Mouse (Mus musculus) heart, embryonic 15.5 days (tissue): ENCODE data around the gene G430095P16Rik. TPM values are rescaled to one million over a fixed set of nuclear protein-coding genes. Genes with fewer than 3 reads are reported as not detected.
A peak's percentile ranks its signal among the peaks of the same experiment; 100 is the strongest.

Source experiments
- ATAC-seq: fragments of 200-750 bp; cut with Nextera tagmentation; replicated peaks from 2 replicates; pipeline ENCODE4 v1.8.0; 2017; ENCODE audit warnings: low read depth, moderate TSS enrichment; ENCODE audit not compliant: insufficient number of reproducible peaks, insufficient read depth, low FRiP score
- H3K27ac ChIP-seq: fragments of 300-500 bp; sonication (generic); 2 replicates; pipeline ENCODE4 v1.5.1; 2015; ENCODE audit warnings: mild to moderate bottlenecking, inconsistent platforms
- H3K27me3 ChIP-seq: fragments of 300-500 bp; sonication (generic); 2 replicates; pipeline ENCODE4 v1.6.1; 2015; ENCODE audit warnings: inconsistent platforms
- H3K36me3 ChIP-seq: fragments of 300-500 bp; sonication (generic); 2 replicates; pipeline ENCODE4 v1.6.1; 2015; ENCODE audit warnings: mild to moderate bottlenecking, inconsistent platforms
- H3K4me1 ChIP-seq: fragments of 300-500 bp; sonication (generic); replicated peaks from 2 replicates; pipeline ENCODE4 v1.6.1; 2015; ENCODE audit warnings: inconsistent platforms
- H3K4me2 ChIP-seq: fragments of 300-500 bp; sonication (generic); 2 replicates; pipeline ENCODE4 v1.6.1; 2015; ENCODE audit warnings: inconsistent platforms, mild to moderate bottlenecking, moderate library complexity
- H3K4me3 ChIP-seq: fragments of 300-500 bp; sonication (generic); 2 replicates; pipeline ENCODE4 v1.5.1; 2015; ENCODE audit warnings: mild to moderate bottlenecking, inconsistent platforms
- H3K9ac ChIP-seq: fragments of 300-500 bp; sonication (generic); 2 replicates; pipeline ENCODE4 v1.6.1; 2015; ENCODE audit warnings: mild to moderate bottlenecking, inconsistent platforms
- H3K9me3 ChIP-seq: fragments of 300-500 bp; sonication (generic); replicated peaks from 2 replicates; pipeline ENCODE4 v1.6.1; 2016; ENCODE audit warnings: inconsistent platforms
- WGBS: fragments of 180-500 bp; shearing (Covaris S2); methylation state at CpG from one replicate; pipeline ENCODE4 v1.1.7; 2015; ENCODE audit warnings: mixed read lengths; 5-methylcytosine and 5-hydroxymethylcytosine counted together
- polyA plus RNA-seq: library from polyadenylated mRNA; unstranded; fragments of >200 nt; fragmentation: Nextera tagmentation; extraction: Ambion mirVana; gene quantifications from 2 replicates; pipeline ENCODE4 v1.2.1, GENCODE M21; 2015

G430095P16Rik gene
- polyA plus RNA-seq, 1 experiment from 2014 or later = 4.5 TPM

GRCm38 (mm10) chr8:84695140-84695539 lies 27.7 kb upstream of the G430095P16Rik start:
- H3K9me3 ChIP-seq = no peaks in the 10 kb centered on the region
- no peak for ATAC-seq
- H3K9ac ChIP-seq = no peak overlapping the region
- H3K36me3 ChIP-seq = peaks cover 54% of the 10 kb centered on the region
- no peaks in the 10 kb centered on the region for H3K27me3 ChIP-seq
- 92% methylated on average over 6 of the region's 6 CpGs for WGBS
- H3K27ac ChIP-seq = no peak overlapping the region
- no peak overlapping the region for H3K4me2 ChIP-seq
- H3K4me3 ChIP-seq = no peak overlapping the region
- H3K4me1 ChIP-seq = peaks cover 15% of the 10 kb centered on the region

- 87% methylated on average over 14 of the region's 14 CpGs for WGBS
These were observed 25.4 kb upstream of the G430095P16Rik start for GRCm38 (mm10) chr8:84697166-84698130.

GRCm38 (mm10) chr8:84698288-84698687 lies 24.5 kb upstream of the G430095P16Rik start:
- Histone ChIP-seq H3K27ac (no peak overlapping the region), H3K36me3 (peaks cover 36% of the 10 kb centered on the region), H3K9ac (no peak overlapping the region), H3K4me3 (no peak overlapping the region), H3K27me3 (peaks cover 11% of the 10 kb centered on the region), H3K4me2 (no peak overlapping the region), H3K9me3 (no peaks in the 10 kb centered on the region), H3K4me1 (peaks cover 26% of the 10 kb centered on the region)
- no peak for ATAC-seq
- 87% methylated on average over 5 of the region's 5 CpGs for WGBS

More at GRCm38 (mm10) chr8:84697166-84698130, 25.4 kb upstream of the G430095P16Rik start:
- Histone ChIP-seq H3K4me1 (peaks cover 20% of the 10 kb centered on the region), H3K9ac (no peak overlapping the region), H3K4me2 (no peak overlapping the region), H3K36me3 (peaks cover 41% of the 10 kb centered on the region), H3K27ac (no peak overlapping the region), H3K9me3 (no peaks in the 10 kb centered on the region), H3K4me3 (no peak overlapping the region), H3K27me3 (peaks cover 2% of the 10 kb centered on the region; the same call in 1 of the 2 replicates)
- no peak for ATAC-seq

GRCm38 (mm10) chr8:84698929-84699401 lies 23.8 kb upstream of the G430095P16Rik start:
- Histone ChIP-seq H3K4me3 (no peak overlapping the region), H3K27ac (peak overlapping the region; percentile 77), H3K9me3 (no peaks in the 10 kb centered on the region), H3K27me3 (peaks cover 18% of the 10 kb centered on the region), H3K9ac (no peak overlapping the region), H3K4me2 (peak overlapping the region; percentile 11; the same call in 1 of the 2 replicates), H3K36me3 (peaks cover 36% of the 10 kb centered on the region), H3K4me1 (peaks cover 32% of the 10 kb centered on the region)
- WGBS = 75% methylated on average over 9 of the region's 9 CpGs
- no peak for ATAC-seq

GRCm38 (mm10) chr8:84699861-84700322 lies 22.9 kb upstream of the G430095P16Rik start:
- Histone ChIP-seq H3K9me3 (no peaks in the 10 kb centered on the region), H3K4me2 (peak overlapping the region; percentile 11; the same call in 1 of the 2 replicates), H3K4me3 (no peak overlapping the region), H3K36me3 (peaks cover 34% of the 10 kb centered on the region), H3K9ac (no peak overlapping the region), H3K4me1 (peaks cover 41% of the 10 kb centered on the region), H3K27me3 (peaks cover 27% of the 10 kb centered on the region), H3K27ac (peak overlapping the region; percentile 77)
- peak; percentile 48 for ATAC-seq
- 40% methylated on average over 7 of the region's 7 CpGs for WGBS

- Histone ChIP-seq H3K27ac (peak overlapping the region; percentile 77), H3K9me3 (no peaks in the 10 kb centered on the region), H3K4me2 (no peak overlapping the region), H3K4me3 (no peak overlapping the region), H3K9ac (no peak overlapping the region), H3K4me1 (peaks cover 47% of the 10 kb centered on the region), H3K27me3 (peaks cover 33% of the 10 kb centered on the region), H3K36me3 (peaks cover 28% of the 10 kb centered on the region)
- no peak for ATAC-seq
- WGBS = 72% methylated on average over 5 of the region's 5 CpGs
These were observed 22.3 kb upstream of the G430095P16Rik start for GRCm38 (mm10) chr8:84700526-84700925.

GRCm38 (mm10) chr8:84700941-84701911 lies 21.6 kb upstream of the G430095P16Rik start, which contains the start of gene Lyl1:
Gene Lyl1, plus strand, starts transcription at chr8:84701457.
- Histone ChIP-seq H3K4me3 (peak within 1 kb of the TSS; percentile 40), H3K27me3 (peaks cover 35% of the 10 kb centered on the region), H3K9ac (peak within 1 kb of the TSS; percentile 30), H3K9me3 (no peaks in the 10 kb centered on the region), H3K4me1 (peaks cover 50% of the 10 kb centered on the region), H3K27ac (peak within 1 kb of the TSS; percentile 77), H3K36me3 (peaks cover 22% of the 10 kb centered on the region), H3K4me2 (peak within 1 kb of the TSS; percentile 62)
- ATAC-seq = peak; percentile 72
- 8% methylated on average over 34 of the region's 34 CpGs for WGBS

- peak overlapping the region; percentile 77 for H3K27ac ChIP-seq
- WGBS = 73% methylated on average over 9 of the region's 9 CpGs
- peak overlapping the region; percentile 40 for H3K4me3 ChIP-seq
- peak overlapping the region; percentile 62 for H3K4me2 ChIP-seq
- peak overlapping the region; percentile 30 for H3K9ac ChIP-seq
- peaks cover 10% of the 10 kb centered on the region for H3K36me3 ChIP-seq
- ATAC-seq = no peak
- H3K9me3 ChIP-seq = no peaks in the 10 kb centered on the region
- peaks cover 47% of the 10 kb centered on the region for H3K27me3 ChIP-seq
- H3K4me1 ChIP-seq = peaks cover 62% of the 10 kb centered on the region
These were observed 20.2 kb upstream of the G430095P16Rik start for GRCm38 (mm10) chr8:84702561-84702960.

- peak overlapping the region; percentile 30; the same call in 1 of the 2 replicates for H3K9ac ChIP-seq
- peaks cover 67% of the 10 kb centered on the region for H3K4me1 ChIP-seq
- H3K4me2 ChIP-seq = peak overlapping the region; percentile 62
- H3K9me3 ChIP-seq = no peaks in the 10 kb centered on the region
- peak overlapping the region; percentile 40 for H3K4me3 ChIP-seq
- peak overlapping the region; percentile 77; the same call in 1 of the 2 replicates for H3K27ac ChIP-seq
- H3K27me3 ChIP-seq = peaks cover 52% of the 10 kb centered on the region
- 77% methylated on average over 6 of the region's 6 CpGs for WGBS
- no peak for ATAC-seq
- peaks cover 6% of the 10 kb centered on the region for H3K36me3 ChIP-seq
These were observed 19.8 kb upstream of the G430095P16Rik start for GRCm38 (mm10) chr8:84702963-84703465.

- WGBS = 12% methylated on average over 38 of the region's 38 CpGs
- Histone ChIP-seq H3K36me3 (no peaks in the 10 kb centered on the region; the same call in 1 of the 2 replicates), H3K4me2 (peak overlapping the region; percentile 62), H3K4me1 (peaks cover 71% of the 10 kb centered on the region), H3K9me3 (no peaks in the 10 kb centered on the region), H3K4me3 (peak overlapping the region; percentile 40), H3K9ac (peak overlapping the region; percentile 22; the same call in 1 of the 2 replicates), H3K27ac (peak overlapping the region; percentile 77), H3K27me3 (peaks cover 57% of the 10 kb centered on the region)
- ATAC-seq = no peak
These were observed 19.1 kb upstream of the G430095P16Rik start for GRCm38 (mm10) chr8:84703466-84704249.
